Mouse (Mus musculus) liver, embryonic 13.5 days (tissue): ENCODE measurements around the gene Foxp1. TPM values are rescaled to one million over a fixed set of nuclear protein-coding genes. Genes with fewer than 3 reads are reported as not detected.
A peak's percentile ranks its signal among the peaks of the same experiment; 100 is the strongest.

Experiments
- ATAC-seq: fragments of 200-750 bp; cut with Nextera tagmentation; 2 replicates; pipeline ENCODE4 v1.8.0; 2017; ENCODE audit warnings: low read depth, mild to moderate bottlenecking, moderate number of reproducible peaks, moderate library complexity
- DNase-seq: peaks from one replicate; pipeline ENCODE4 v3.0.0; 2022
- H3K27ac ChIP-seq: fragments of 300-500 bp; sonication (generic); 2 replicates; pipeline ENCODE4 v1.5.1; 2015; ENCODE audit warnings: moderate library complexity, mild to moderate bottlenecking, inconsistent platforms
- H3K27me3 ChIP-seq: fragments of 300-500 bp; sonication (generic); 2 replicates; pipeline ENCODE4 v1.6.1; 2015; ENCODE audit warnings: mild to moderate bottlenecking, inconsistent platforms
- H3K36me3 ChIP-seq: fragments of 300-500 bp; sonication (generic); 2 replicates; pipeline ENCODE4 v1.6.1; 2015; ENCODE audit warnings: mild to moderate bottlenecking, inconsistent platforms
- H3K4me1 ChIP-seq: fragments of 300-500 bp; sonication (generic); replicated peaks from 2 replicates; pipeline ENCODE4 v1.6.1; 2015; ENCODE audit warnings: inconsistent platforms
- H3K4me2 ChIP-seq: fragments of 300-500 bp; sonication (generic); 2 replicates; pipeline ENCODE4 v1.6.1; 2015; ENCODE audit warnings: inconsistent platforms, mild to moderate bottlenecking, moderate library complexity
- H3K4me3 ChIP-seq: fragments of 300-500 bp; sonication (generic); replicated peaks from 2 replicates; pipeline ENCODE4 v1.5.1; 2015; ENCODE audit warnings: mild to moderate bottlenecking, inconsistent platforms
- H3K9ac ChIP-seq: fragments of 300-500 bp; sonication (generic); 2 replicates; pipeline ENCODE4 v1.6.1; 2015; ENCODE audit warnings: mild to moderate bottlenecking, inconsistent platforms
- H3K9me3 ChIP-seq: fragments of 300-500 bp; sonication (generic); replicated peaks from 2 replicates; pipeline ENCODE4 v1.6.1; 2016; ENCODE audit warnings: inconsistent platforms
- WGBS: fragments of 180-500 bp; shearing (Covaris S2); methylation state at CpG from one replicate; pipeline ENCODE4 v1.1.7; 2015; ENCODE audit not compliant: insufficient replicate concordance; 5-methylcytosine and 5-hydroxymethylcytosine counted together
- polyA plus RNA-seq: library from polyadenylated mRNA; unstranded; fragments of >200 nt; fragmentation: Nextera tagmentation; extraction: Ambion mirVana; gene quantifications from 2 replicates; pipeline ENCODE4 v1.2.1, GENCODE M21; 2015

The Foxp1 gene
- polyA plus RNA-seq, 1 experiment from 2014 or later = 14.2 TPM

- peaks cover 34% of the 10 kb centered on the region for H3K4me1 ChIP-seq
- no peak overlapping the region for H3K4me2 ChIP-seq
- no peak for ATAC-seq
- DNase-seq = no peak
- no peak overlapping the region for H3K9ac ChIP-seq
- no peaks in the 10 kb centered on the region for H3K27me3 ChIP-seq
- H3K4me3 ChIP-seq = no peak overlapping the region
- peaks cover 31% of the 10 kb centered on the region for H3K36me3 ChIP-seq
- H3K9me3 ChIP-seq = peaks cover 3% of the 10 kb centered on the region; the same call in 1 of the 2 replicates
- 18% methylated on average over 14 of the region's 14 CpGs for WGBS
- no peak overlapping the region for H3K27ac ChIP-seq
Observed at GRCm38 (mm10) chr6:99013119-99013865, 509.2 kb downstream of the Foxp1 start.

- 47% methylated on average over 8 of the region's 8 CpGs for WGBS
- no peak overlapping the region for H3K4me3 ChIP-seq
- peaks cover 4% of the 10 kb centered on the region; the same call in 1 of the 2 replicates for H3K9me3 ChIP-seq
- no peaks in the 10 kb centered on the region for H3K27me3 ChIP-seq
- DNase-seq = no peak
- peak overlapping the region; percentile 48; the same call in 1 of the 2 replicates for H3K27ac ChIP-seq
- H3K36me3 ChIP-seq = peaks cover 42% of the 10 kb centered on the region
- H3K4me1 ChIP-seq = peaks cover 34% of the 10 kb centered on the region
- H3K4me2 ChIP-seq = no peak overlapping the region
- no peak overlapping the region for H3K9ac ChIP-seq
- peak; percentile 79 for ATAC-seq
Observed at GRCm38 (mm10) chr6:99011895-99012584, 510.5 kb downstream of the Foxp1 start.

- no peak for DNase-seq
- Histone ChIP-seq H3K4me3 (no peak overlapping the region), H3K27ac (no peak overlapping the region), H3K9ac (no peak overlapping the region), H3K4me2 (no peak overlapping the region), H3K27me3 (no peaks in the 10 kb centered on the region), H3K9me3 (peaks cover 4% of the 10 kb centered on the region; the same call in 1 of the 2 replicates), H3K36me3 (peaks cover 44% of the 10 kb centered on the region), H3K4me1 (peaks cover 34% of the 10 kb centered on the region)
- WGBS = 74% methylated on average over 9 of the region's 10 CpGs
- ATAC-seq = no peak
Observed at GRCm38 (mm10) chr6:99009771-99010170, 512.8 kb downstream of the Foxp1 start.

GRCm38 (mm10) chr6:99008565-99008964 is 514.0 kb downstream of the Foxp1 start:
- Histone ChIP-seq H3K4me2 (no peak overlapping the region), H3K27me3 (no peaks in the 10 kb centered on the region), H3K36me3 (peaks cover 37% of the 10 kb centered on the region), H3K9me3 (peaks cover 4% of the 10 kb centered on the region; the same call in 1 of the 2 replicates), H3K4me3 (no peak overlapping the region), H3K27ac (no peak overlapping the region), H3K4me1 (peaks cover 26% of the 10 kb centered on the region), H3K9ac (no peak overlapping the region)
- ATAC-seq (no peak), DNase-seq (no peak)
- 91% methylated on average over 1 of the region's 1 CpGs for WGBS

GRCm38 (mm10) chr6:99007542-99007941 is 515.0 kb downstream of the Foxp1 start:
- H3K4me1 ChIP-seq = peaks cover 16% of the 10 kb centered on the region
- WGBS = 75% methylated on average over 6 of the region's 6 CpGs
- H3K9ac ChIP-seq = no peak overlapping the region
- H3K27ac ChIP-seq = no peak overlapping the region
- peaks cover 4% of the 10 kb centered on the region; the same call in 1 of the 2 replicates for H3K9me3 ChIP-seq
- DNase-seq (no peak), ATAC-seq (no peak)
- H3K36me3 ChIP-seq = peaks cover 43% of the 10 kb centered on the region
- no peak overlapping the region for H3K4me2 ChIP-seq
- H3K27me3 ChIP-seq = no peaks in the 10 kb centered on the region
- no peak overlapping the region for H3K4me3 ChIP-seq

- no peak for DNase-seq
- no peak overlapping the region for H3K27ac ChIP-seq
- 68% methylated on average over 12 of the region's 12 CpGs for WGBS
- no peaks in the 10 kb centered on the region for H3K4me1 ChIP-seq
- H3K27me3 ChIP-seq = no peaks in the 10 kb centered on the region
- H3K4me3 ChIP-seq = no peak overlapping the region
- no peak overlapping the region for H3K9ac ChIP-seq
- H3K36me3 ChIP-seq = peaks cover 40% of the 10 kb centered on the region
- no peak for ATAC-seq
- H3K9me3 ChIP-seq = peaks cover 4% of the 10 kb centered on the region; the same call in 1 of the 2 replicates
- no peak overlapping the region for H3K4me2 ChIP-seq
Observed at GRCm38 (mm10) chr6:99004255-99004997, 518.1 kb downstream of the Foxp1 start.

GRCm38 (mm10) chr6:99003108-99003709 is 519.3 kb downstream of the Foxp1 start:
- Histone ChIP-seq H3K9me3 (no peaks in the 10 kb centered on the region; the same call in 1 of the 2 replicates), H3K27ac (no peak overlapping the region), H3K27me3 (no peaks in the 10 kb centered on the region), H3K4me2 (no peak overlapping the region), H3K9ac (no peak overlapping the region), H3K4me1 (no peaks in the 10 kb centered on the region), H3K4me3 (no peak overlapping the region), H3K36me3 (peaks cover 30% of the 10 kb centered on the region)
- WGBS = 58% methylated on average over 15 of the region's 15 CpGs
- ATAC-seq (no peak), DNase-seq (no peak)

- no peak for ATAC-seq
- no peaks in the 10 kb centered on the region for H3K27me3 ChIP-seq
Observed at GRCm38 (mm10) chr6:99001637-99002036, 520.9 kb downstream of the Foxp1 start.

GRCm38 (mm10) chr6:98998971-98999932 is 523.3 kb downstream of the Foxp1 start:
- H3K4me1 ChIP-seq = peaks cover 9% of the 10 kb centered on the region
- 81% methylated on average over 35 of the region's 35 CpGs for WGBS
- H3K27me3 ChIP-seq = no peaks in the 10 kb centered on the region
- peaks cover 7% of the 10 kb centered on the region for H3K36me3 ChIP-seq
- DNase-seq = no peak
- no peak overlapping the region for H3K27ac ChIP-seq
- H3K9me3 ChIP-seq = no peaks in the 10 kb centered on the region
- no peak overlapping the region for H3K4me3 ChIP-seq
- no peak overlapping the region for H3K4me2 ChIP-seq
- H3K9ac ChIP-seq = no peak overlapping the region
- ATAC-seq = no peak

More at GRCm38 (mm10) chr6:99001637-99002036, 520.9 kb downstream of the Foxp1 start:
- DNase-seq = no peak
- WGBS = 80% methylated on average over 9 of the region's 9 CpGs
- H3K4me2 ChIP-seq = no peak overlapping the region
- no peaks in the 10 kb centered on the region for H3K4me1 ChIP-seq
- H3K9ac ChIP-seq = no peak overlapping the region
- no peak overlapping the region for H3K4me3 ChIP-seq
- H3K9me3 ChIP-seq = no peaks in the 10 kb centered on the region
- H3K27ac ChIP-seq = no peak overlapping the region
- H3K36me3 ChIP-seq = peaks cover 16% of the 10 kb centered on the region

GRCm38 (mm10) chr6:98997742-98998141 is 524.8 kb downstream of the Foxp1 start:
- peaks cover 18% of the 10 kb centered on the region for H3K4me1 ChIP-seq
- H3K36me3 ChIP-seq = peaks cover 3% of the 10 kb centered on the region
- 57% methylated on average over 9 of the region's 9 CpGs for WGBS
- H3K27me3 ChIP-seq = no peaks in the 10 kb centered on the region
- H3K9me3 ChIP-seq = no peaks in the 10 kb centered on the region
- ATAC-seq (no peak), DNase-seq (no peak)
- H3K4me3 ChIP-seq = no peak overlapping the region
- no peak overlapping the region for H3K4me2 ChIP-seq
- H3K9ac ChIP-seq = no peak overlapping the region
- no peak overlapping the region for H3K27ac ChIP-seq
